Mouse (Mus musculus) lung, embryonic 16.5 days (tissue): ENCODE results near the gene Glod5. TPM values are rescaled to one million over a fixed set of nuclear protein-coding genes. Genes with fewer than 3 reads are reported as not detected.

Experiments
- ATAC-seq: fragments of 200-750 bp; cut with Nextera tagmentation; 2 replicates; pipeline ENCODE4 v1.8.0; 2017; ENCODE audit warnings: low read depth, mild to moderate bottlenecking, moderate library complexity
- H3K27ac ChIP-seq: fragments of 300-500 bp; sonication (generic); 2 replicates; pipeline ENCODE4 v1.5.1; 2014; ENCODE audit warnings: mild to moderate bottlenecking, control low read depth, low read length
- H3K27me3 ChIP-seq: fragments of 300-500 bp; sonication (generic); 2 replicates; pipeline ENCODE4 v1.6.1; 2014; ENCODE audit warnings: low read depth, low read length, mixed read lengths; ENCODE audit not compliant: control insufficient read depth, insufficient read depth
- H3K36me3 ChIP-seq: fragments of 300-500 bp; sonication (generic); 2 replicates; pipeline ENCODE4 v1.6.1; 2014; ENCODE audit warnings: low read length; ENCODE audit not compliant: control insufficient read depth, insufficient read depth
- H3K4me1 ChIP-seq: fragments of 300-500 bp; sonication (generic); replicated peaks from 2 replicates; pipeline ENCODE4 v1.6.1; 2014; ENCODE audit warnings: low read length, mixed read lengths; ENCODE audit not compliant: control insufficient read depth, insufficient read depth
- H3K4me2 ChIP-seq: fragments of 300-500 bp; sonication (generic); 2 replicates; pipeline ENCODE4 v1.6.1; 2014; ENCODE audit warnings: low read depth, low read length, control low read depth
- H3K4me3 ChIP-seq: fragments of 300-500 bp; sonication (generic); 2 replicates; pipeline ENCODE4 v1.5.1; 2014; ENCODE audit warnings: mild to moderate bottlenecking, low read length, control low read depth
- H3K9ac ChIP-seq: fragments of 300-500 bp; sonication (generic); 2 replicates; pipeline ENCODE4 v1.6.1; 2014; ENCODE audit warnings: low read length, control low read depth
- H3K9me3 ChIP-seq: fragments of 300-500 bp; sonication (generic); 2 replicates; pipeline ENCODE4 v1.6.1; 2016; ENCODE audit warnings: low read length; ENCODE audit not compliant: control insufficient read depth
- WGBS: fragments of 180-500 bp; shearing (Covaris S2); extraction: QIAGEN DNeasy Blood & Tissue Kit; methylation state at CpG from one replicate; pipeline ENCODE4 v1.1.7; 2014; 5-methylcytosine and 5-hydroxymethylcytosine counted together
- polyA plus RNA-seq: library from polyadenylated mRNA; unstranded; fragments of >200 nt; fragmentation: Nextera tagmentation; extraction: Ambion mirVana; gene quantifications from 2 replicates; pipeline ENCODE4 v1.2.1, GENCODE M21; 2015

Gene Glod5
- polyA plus RNA-seq, 1 experiment from 2014 or later = not detected

GRCm38 (mm10) chrX:7977892-7978291, 40.4 kb downstream of the Glod5 start, which contains the start of gene Gata1:
Gene Gata1, minus strand, starts transcription at chrX:7978071.
- H3K9me3 ChIP-seq = no peaks in the 10 kb centered on the region
- no peak within 1 kb of the TSS for H3K9ac ChIP-seq
- no peaks in the 10 kb centered on the region for H3K4me1 ChIP-seq
- 85% methylated on average over 11 of the region's 11 CpGs for WGBS
- no peaks in the 10 kb centered on the region for H3K36me3 ChIP-seq
- no peaks in the 10 kb centered on the region for H3K27me3 ChIP-seq
- no peak within 1 kb of the TSS for H3K4me3 ChIP-seq
- H3K4me2 ChIP-seq = no peak within 1 kb of the TSS
- no peak for ATAC-seq
- H3K27ac ChIP-seq = no peak within 1 kb of the TSS

GRCm38 (mm10) chrX:7971292-7971691, 47.0 kb downstream of the Glod5 start:
- Histone ChIP-seq H3K4me2 (no peak overlapping the region), H3K9ac (no peak overlapping the region), H3K36me3 (no peaks in the 10 kb centered on the region), H3K4me1 (no peaks in the 10 kb centered on the region), H3K9me3 (no peaks in the 10 kb centered on the region), H3K4me3 (no peak overlapping the region), H3K27ac (no peak overlapping the region), H3K27me3 (no peaks in the 10 kb centered on the region)
- no peak for ATAC-seq
- WGBS = 58% methylated on average over 4 of the region's 4 CpGs

- no peaks in the 10 kb centered on the region for H3K9me3 ChIP-seq
- H3K27ac ChIP-seq = no peak overlapping the region
- H3K27me3 ChIP-seq = no peaks in the 10 kb centered on the region
- H3K4me2 ChIP-seq = no peak overlapping the region
- H3K9ac ChIP-seq = no peak overlapping the region
- no peaks in the 10 kb centered on the region for H3K36me3 ChIP-seq
- no peak for ATAC-seq
- WGBS = 75% methylated on average over 3 of the region's 3 CpGs
- H3K4me1 ChIP-seq = no peaks in the 10 kb centered on the region
- H3K4me3 ChIP-seq = no peak overlapping the region
These were observed 49.4 kb downstream of the Glod5 start for GRCm38 (mm10) chrX:7968899-7969298.

- 59% methylated on average over 8 of the region's 8 CpGs for WGBS
- ATAC-seq = no peak
- H3K9ac ChIP-seq = no peak overlapping the region
- H3K27me3 ChIP-seq = no peaks in the 10 kb centered on the region
- H3K4me2 ChIP-seq = no peak overlapping the region
- H3K27ac ChIP-seq = no peak overlapping the region
- H3K4me1 ChIP-seq = no peaks in the 10 kb centered on the region
- no peak overlapping the region for H3K4me3 ChIP-seq
- no peaks in the 10 kb centered on the region for H3K9me3 ChIP-seq
- H3K36me3 ChIP-seq = no peaks in the 10 kb centered on the region
These were observed 50.1 kb downstream of the Glod5 start for GRCm38 (mm10) chrX:7968226-7968625.

GRCm38 (mm10) chrX:7967596-7968201, 50.6 kb downstream of the Glod5 start:
- Histone ChIP-seq H3K27me3 (no peaks in the 10 kb centered on the region), H3K4me3 (no peak overlapping the region), H3K9me3 (no peaks in the 10 kb centered on the region), H3K4me2 (no peak overlapping the region), H3K27ac (no peak overlapping the region), H3K4me1 (no peaks in the 10 kb centered on the region), H3K36me3 (no peaks in the 10 kb centered on the region), H3K9ac (no peak overlapping the region)
- ATAC-seq = no peak
- 73% methylated on average over 7 of the region's 9 CpGs for WGBS

GRCm38 (mm10) chrX:7966161-7966560, 52.1 kb downstream of the Glod5 start:
- Histone ChIP-seq H3K27me3 (no peaks in the 10 kb centered on the region), H3K4me3 (no peak overlapping the region), H3K9ac (no peak overlapping the region), H3K4me2 (no peak overlapping the region), H3K27ac (no peak overlapping the region), H3K9me3 (no peaks in the 10 kb centered on the region), H3K36me3 (no peaks in the 10 kb centered on the region), H3K4me1 (no peaks in the 10 kb centered on the region)
- 34% methylated on average over 4 of the region's 4 CpGs for WGBS
- ATAC-seq = no peak

- Histone ChIP-seq H3K27me3 (no peaks in the 10 kb centered on the region), H3K4me2 (no peak overlapping the region), H3K4me1 (no peaks in the 10 kb centered on the region), H3K9me3 (no peaks in the 10 kb centered on the region), H3K27ac (no peak overlapping the region), H3K36me3 (no peaks in the 10 kb centered on the region), H3K4me3 (no peak overlapping the region), H3K9ac (no peak overlapping the region)
- no peak for ATAC-seq
- WGBS = 64% methylated on average over 7 of the region's 7 CpGs
These were observed 54.3 kb downstream of the Glod5 start for GRCm38 (mm10) chrX:7963829-7964626.

- H3K4me3 ChIP-seq = no peak overlapping the region
- H3K27ac ChIP-seq = no peak overlapping the region
- H3K9me3 ChIP-seq = no peaks in the 10 kb centered on the region
- 85% methylated on average over 9 of the region's 9 CpGs for WGBS
- H3K4me1 ChIP-seq = no peaks in the 10 kb centered on the region
- H3K36me3 ChIP-seq = no peaks in the 10 kb centered on the region
- ATAC-seq = no peak
- H3K4me2 ChIP-seq = no peak overlapping the region
- H3K9ac ChIP-seq = no peak overlapping the region
- no peaks in the 10 kb centered on the region for H3K27me3 ChIP-seq
These were observed 59.4 kb downstream of the Glod5 start for GRCm38 (mm10) chrX:7958868-7959267.
